Mouse (Mus musculus): ENCODE measurements around the gene Nfkbie. TPM values are rescaled to one million over a fixed set of nuclear protein-coding genes. Genes with fewer than 3 reads are reported as not detected.

The Nfkbie gene
- polyA plus RNA-seq, 1 experiment from 2014 or later: 9.5 TPM

GRCm38 (mm10) chr17:45592606-45593431 lies 37.3 kb downstream of the Nfkbie start:
- no peak for DNase-seq (ENCODE audit: low read depth, low spot score)
- in situ Hi-C loops (cut with MboI; ENCODE audit: low pct_unique_long_range_greater_than_20kb): no loop called here
- no peak for ATAC-seq
- CTCF ChIA-PET: interaction anchor here (0.6 to 2.9 kb wide), 4 partner anchors 8 to 34 kb away, joined by 3 to 14 read pairs (median 3); no protein-coding TSS in a partner anchor
- no peaks in the 10 kb centered on the region for H3K27me3 ChIP-seq
- POLR2A ChIA-PET: interaction anchor here (0.7 to 1.3 kb wide), 2 partner anchors 8 to 33 kb away, joined by 3 to 4 read pairs; no protein-coding TSS in a partner anchor
- no peak for TF ChIP-seq CTCF (IDR thresholded peaks at IDR 0.05)

GRCm38 (mm10) chr17:45593479-45593878 lies 38.0 kb downstream of the Nfkbie start:
- H3K27me3 ChIP-seq: no peaks in the 10 kb centered on the region
- DNase-seq (ENCODE audit: low read depth, low spot score): no peak
- in situ Hi-C loops (cut with MboI; ENCODE audit: low pct_unique_long_range_greater_than_20kb): no loop called here
- no peak for ATAC-seq
- POLR2A ChIA-PET: interaction anchor here (0.7 to 1.3 kb wide), 2 partner anchors 8 to 32 kb away, joined by 3 to 4 read pairs; no protein-coding TSS in a partner anchor
- no peak for TF ChIP-seq CTCF (IDR thresholded peaks at IDR 0.05)
- CTCF ChIA-PET: interaction anchor here (1.4 to 2.9 kb wide), 3 partner anchors 8 to 49 kb away, joined by 3 to 14 read pairs (median 7); no protein-coding TSS in a partner anchor

- CTCF ChIA-PET: interaction anchor here (1.2 to 2.9 kb wide), 4 partner anchors 9 to 48 kb away, joined by 3 to 14 read pairs (median 5); no protein-coding TSS in a partner anchor
- ATAC-seq: no peak
- H3K27me3 ChIP-seq: no peaks in the 10 kb centered on the region
- in situ Hi-C loops (cut with MboI; ENCODE audit: low pct_unique_long_range_greater_than_20kb): no loop called here
- no peak for TF ChIP-seq CTCF (IDR thresholded peaks at IDR 0.05)
- no peak for DNase-seq (ENCODE audit: low read depth, low spot score)
- POLR2A ChIA-PET: interaction anchor here (1.2 kb wide), 1 partner anchor 8 kb away, joined by 3 read pairs; no protein-coding TSS in a partner anchor
These were observed 38.7 kb downstream of the Nfkbie start for GRCm38 (mm10) chr17:45594195-45594594.

GRCm38 (mm10) chr17:45594881-45595735 lies 39.6 kb downstream of the Nfkbie start:
- ChIA-PET POLR2A (interaction anchor here (1.2 kb wide), 1 partner anchor 9 kb away, joined by 3 read pairs; no protein-coding TSS in a partner anchor), CTCF (interaction anchor here (1.2 to 2.9 kb wide), 4 partner anchors 10 to 47 kb away, joined by 3 to 14 read pairs (median 5); no protein-coding TSS in a partner anchor)
- peak; percentile 27 for ATAC-seq
- TF ChIP-seq CTCF (IDR thresholded peaks at IDR 0.05): no peak
- DNase-seq (ENCODE audit: low read depth, low spot score): no peak
- no peaks in the 10 kb centered on the region for H3K27me3 ChIP-seq
- in situ Hi-C loops (cut with MboI; ENCODE audit: low pct_unique_long_range_greater_than_20kb): no loop called here

GRCm38 (mm10) chr17:45595736-45596390 lies 40.4 kb downstream of the Nfkbie start:
- CTCF ChIA-PET: interaction anchor here (1.5 kb wide), 1 partner anchor 9 kb away, joined by 4 read pairs; no protein-coding TSS in a partner anchor
- in situ Hi-C loops (cut with MboI; ENCODE audit: low pct_unique_long_range_greater_than_20kb): no loop called here
- ATAC-seq (no peak), DNase-seq (ENCODE audit: low read depth, low spot score) (no peak)
- no peak for TF ChIP-seq CTCF (IDR thresholded peaks at IDR 0.05)
- H3K27me3 ChIP-seq: no peaks in the 10 kb centered on the region
- POLR2A ChIA-PET: interaction anchor here (0.9 kb wide), 1 partner anchor 23 kb away, joined by 4 read pairs; the partner anchor contains the start of gene Hsp90ab1

- peak; percentile 60 for DNase-seq (ENCODE audit: low read depth, low spot score)
- in situ Hi-C loops (cut with MboI; ENCODE audit: low pct_unique_long_range_greater_than_20kb): no loop called here
- ATAC-seq: peak; percentile 63
- H3K27me3 ChIP-seq: peaks cover 4% of the 10 kb centered on the region
- CTCF ChIA-PET: interaction anchor here (0.8 to 1.9 kb wide), 5 partner anchors 9 to 30 kb away, joined by 3 to 11 read pairs (median 3); no protein-coding TSS in a partner anchor
- no peak for TF ChIP-seq CTCF (IDR thresholded peaks at IDR 0.05)
- POLR2A ChIA-PET: interaction anchor here (0.6 to 1.8 kb wide), 4 partner anchors 12 to 337 kb away, joined by 3 to 8 read pairs (median 4); partner anchors contain the start of gene Hsp90ab1
These were observed 41.3 kb downstream of the Nfkbie start for GRCm38 (mm10) chr17:45596631-45597396.

- DNase-seq (ENCODE audit: low read depth, low spot score) (no peak), ATAC-seq (no peak)
- peaks cover 4% of the 10 kb centered on the region for H3K27me3 ChIP-seq
- no peak for TF ChIP-seq CTCF (IDR thresholded peaks at IDR 0.05)
- CTCF ChIA-PET: interaction anchor here (1.3 to 1.9 kb wide), 2 partner anchors 12 to 29 kb away, joined by 3 to 11 read pairs; no protein-coding TSS in a partner anchor
- in situ Hi-C loops (cut with MboI; ENCODE audit: low pct_unique_long_range_greater_than_20kb): no loop called here
- POLR2A ChIA-PET: interaction anchor here (0.6 to 1.8 kb wide), 2 partner anchors 13 to 117 kb away, joined by 3 to 8 read pairs; no protein-coding TSS in a partner anchor
These were observed 42.3 kb downstream of the Nfkbie start for GRCm38 (mm10) chr17:45597787-45598186.

DNA sequence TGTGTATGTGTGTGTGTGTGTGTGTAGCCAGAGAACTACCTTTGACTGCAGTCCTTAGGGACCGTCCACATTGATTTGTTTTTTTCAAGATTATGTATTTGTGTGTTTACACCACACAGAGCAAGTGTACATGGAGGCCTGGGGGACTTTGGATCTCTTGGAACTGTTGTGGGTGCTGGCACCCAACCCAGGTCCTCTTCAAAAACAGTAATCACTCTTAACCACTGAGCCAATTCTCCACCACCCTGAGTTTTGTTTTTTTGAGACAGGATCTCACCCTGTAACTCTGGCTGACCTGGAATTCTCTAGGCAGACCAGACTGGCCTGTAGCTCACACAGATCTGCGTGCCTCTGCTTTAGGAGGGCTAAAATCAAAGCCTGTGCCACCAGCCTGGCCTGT lies 42.9 kb downstream of the Nfkbie start:
- ChIA-PET CTCF (interaction anchor here (1.3 to 1.9 kb wide), 2 partner anchors 12 to 28 kb away, joined by 3 to 11 read pairs; no protein-coding TSS in a partner anchor), POLR2A (interaction anchor here (0.6 to 1.8 kb wide), 2 partner anchors 13 to 116 kb away, joined by 3 to 8 read pairs; no protein-coding TSS in a partner anchor)
- TF ChIP-seq CTCF (IDR thresholded peaks at IDR 0.05): no peak
- DNase-seq (ENCODE audit: low read depth, low spot score): no peak
- H3K27me3 ChIP-seq: peaks cover 4% of the 10 kb centered on the region
- in situ Hi-C loops (cut with MboI; ENCODE audit: low pct_unique_long_range_greater_than_20kb): no loop called here
- no peak for ATAC-seq

DNA sequence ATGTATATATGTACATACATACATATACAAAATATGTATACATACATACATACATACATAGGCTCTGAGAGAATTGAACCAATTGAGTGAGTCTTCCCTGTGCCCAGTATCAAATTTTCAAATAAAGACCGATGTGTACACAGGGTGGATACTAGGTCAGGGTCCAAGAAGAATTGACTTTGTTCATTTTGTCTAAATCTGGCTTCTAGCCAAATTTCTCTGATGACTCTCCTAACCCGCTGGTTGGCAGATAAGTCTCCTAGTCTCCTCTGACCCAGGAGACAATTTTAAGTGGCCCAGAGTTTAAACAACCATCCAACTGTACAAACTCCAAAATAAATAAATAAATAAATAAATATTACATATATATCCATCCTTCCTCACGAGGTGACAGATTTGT lies 43.4 kb downstream of the Nfkbie start:
- ChIA-PET CTCF (no interaction called here), POLR2A (no interaction called here)
- DNase-seq (ENCODE audit: low read depth, low spot score) (no peak), ATAC-seq (no peak)
- H3K27me3 ChIP-seq: peaks cover 4% of the 10 kb centered on the region
- in situ Hi-C loops (cut with MboI; ENCODE audit: low pct_unique_long_range_greater_than_20kb): no loop called here
- no peak for TF ChIP-seq CTCF (IDR thresholded peaks at IDR 0.05)

Data from Patski (cell line).